Mouse (Mus musculus): Measurements from ENCODE around the gene Mmp15.

DNA sequence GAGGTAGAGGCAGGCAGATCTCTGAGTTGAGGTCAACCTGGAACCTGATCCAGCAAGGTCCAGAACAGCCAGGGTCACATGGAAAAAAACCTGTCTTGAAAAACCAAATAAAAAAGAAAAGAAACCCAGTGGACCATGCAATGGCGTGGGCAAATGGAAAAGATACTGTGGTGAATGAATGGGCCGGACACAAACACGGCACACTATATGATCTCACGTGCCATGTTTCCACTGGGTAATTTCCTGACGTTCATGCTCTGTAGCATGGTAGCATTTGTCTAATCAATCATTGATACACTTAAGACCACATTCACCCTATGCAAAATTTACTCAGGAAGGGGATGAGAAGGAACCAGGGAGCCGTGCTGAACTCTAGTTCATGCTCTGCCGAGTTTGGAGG is 39.0 kb downstream of the Mmp15 start:
- no peak for TF ChIP-seq EP300 (IDR thresholded peaks at IDR 0.05)
- no peak for TF ChIP-seq CTCF (IDR thresholded peaks at IDR 0.05)

All from lung, postnatal 0 days (tissue).